Mouse (Mus musculus): Measurements from ENCODE around the gene Qrich1. TPM values are rescaled to one million over a fixed set of nuclear protein-coding genes. Genes with fewer than 3 reads are reported as not detected.

The Qrich1 gene
- polyA plus RNA-seq, 1 experiment from 2014 or later: 46.2 TPM

- WGBS (ENCODE audit: insufficient replicate concordance): under 1% methylated on average over 73 of the region's 73 CpGs
- peak within 1 kb of the TSS; percentile 91 for H3K9ac ChIP-seq
- peaks cover 73% of the 10 kb centered on the region for H3K4me1 ChIP-seq (replicated peaks)
- peak within 1 kb of the TSS; percentile 100 for H3K4me2 ChIP-seq
- H3K36me3 ChIP-seq: peaks cover 52% of the 10 kb centered on the region
- ATAC-seq (ENCODE audit: low read depth) (peak; percentile 79), DNase-seq (peak; percentile 93)
- peak within 1 kb of the TSS; percentile 98 for H3K27ac ChIP-seq
- H3K4me3 ChIP-seq (replicated peaks): peak within 1 kb of the TSS; percentile 84
- H3K27me3 ChIP-seq: no peaks in the 10 kb centered on the region
- no peaks in the 10 kb centered on the region for H3K9me3 ChIP-seq (replicated peaks)
Observed at GRCm38 (mm10) chr9:108566815-108567776, 50.5 kb downstream of the Qrich1 start, which contains the start of gene Ndufaf3. Gene Ndufaf3 (minus strand): TSS chr9:108567434.

- 5% methylated on average over 18 of the region's 18 CpGs for WGBS (ENCODE audit: insufficient replicate concordance)
- peaks cover 52% of the 10 kb centered on the region for H3K36me3 ChIP-seq
- H3K27me3 ChIP-seq: no peaks in the 10 kb centered on the region
- H3K9ac ChIP-seq: peak overlapping the region; percentile 91
- no peak for DNase-seq
- H3K4me3 ChIP-seq (replicated peaks): peak overlapping the region; percentile 84
- no peaks in the 10 kb centered on the region for H3K9me3 ChIP-seq (replicated peaks)
- no peak for ATAC-seq (ENCODE audit: low read depth)
- H3K4me2 ChIP-seq: peak overlapping the region; percentile 100
- peaks cover 64% of the 10 kb centered on the region for H3K4me1 ChIP-seq (replicated peaks)
- H3K27ac ChIP-seq: peak overlapping the region; percentile 98
Observed at GRCm38 (mm10) chr9:108567931-108568419, 51.4 kb downstream of the Qrich1 start.

GRCm38 (mm10) chr9:108568511-108568921 is 51.9 kb downstream of the Qrich1 start:
- WGBS (ENCODE audit: insufficient replicate concordance): 37% methylated on average over 17 of the region's 17 CpGs
- H3K4me1 ChIP-seq (replicated peaks): peaks cover 60% of the 10 kb centered on the region
- no peaks in the 10 kb centered on the region for H3K9me3 ChIP-seq (replicated peaks)
- ATAC-seq (ENCODE audit: low read depth) (no peak), DNase-seq (no peak)
- peak overlapping the region; percentile 98 for H3K27ac ChIP-seq
- H3K27me3 ChIP-seq: no peaks in the 10 kb centered on the region
- H3K9ac ChIP-seq: peak overlapping the region; percentile 91
- H3K4me3 ChIP-seq (replicated peaks): peak overlapping the region; percentile 84
- H3K36me3 ChIP-seq: peaks cover 52% of the 10 kb centered on the region
- H3K4me2 ChIP-seq: peak overlapping the region; percentile 100

GRCm38 (mm10) chr9:108569381-108570206 is 53.0 kb downstream of the Qrich1 start, which contains the start of gene Dalrd3:
Gene Dalrd3 (plus strand): TSS chr9:108569886.
- Histone ChIP-seq H3K4me1 (replicated peaks) (peaks cover 57% of the 10 kb centered on the region), H3K4me3 (replicated peaks) (peak within 1 kb of the TSS; percentile 84), H3K9me3 (replicated peaks) (no peaks in the 10 kb centered on the region), H3K36me3 (peaks cover 49% of the 10 kb centered on the region), H3K27ac (peak within 1 kb of the TSS; percentile 98), H3K27me3 (no peaks in the 10 kb centered on the region), H3K4me2 (peak within 1 kb of the TSS; percentile 100), H3K9ac (peak within 1 kb of the TSS; percentile 91)
- ATAC-seq (ENCODE audit: low read depth) (peak; percentile 66), DNase-seq (peak; percentile 88)
- 4% methylated on average over 42 of the region's 42 CpGs for WGBS (ENCODE audit: insufficient replicate concordance)

- peak overlapping the region; percentile 85 for H3K9ac ChIP-seq
- peak overlapping the region; percentile 84 for H3K4me3 ChIP-seq (replicated peaks)
- peak; percentile 68 for DNase-seq
- H3K9me3 ChIP-seq (replicated peaks): no peaks in the 10 kb centered on the region
- ATAC-seq (ENCODE audit: low read depth): peak; percentile 10
- H3K4me1 ChIP-seq (replicated peaks): peaks cover 52% of the 10 kb centered on the region
- H3K36me3 ChIP-seq: peaks cover 49% of the 10 kb centered on the region
- under 1% methylated on average over 40 of the region's 40 CpGs for WGBS (ENCODE audit: insufficient replicate concordance)
- H3K4me2 ChIP-seq: peak overlapping the region; percentile 100
- peak overlapping the region; percentile 73 for H3K27ac ChIP-seq
- no peaks in the 10 kb centered on the region for H3K27me3 ChIP-seq
Observed at GRCm38 (mm10) chr9:108570207-108570896, 53.7 kb downstream of the Qrich1 start.

GRCm38 (mm10) chr9:108571401-108571973 is 54.9 kb downstream of the Qrich1 start:
- no peak overlapping the region for H3K9ac ChIP-seq
- H3K4me3 ChIP-seq (replicated peaks): no peak overlapping the region
- DNase-seq (no peak), ATAC-seq (ENCODE audit: low read depth) (no peak)
- H3K27ac ChIP-seq: no peak overlapping the region
- 86% methylated on average over 16 of the region's 16 CpGs for WGBS (ENCODE audit: insufficient replicate concordance)
- no peaks in the 10 kb centered on the region for H3K27me3 ChIP-seq
- H3K36me3 ChIP-seq: peaks cover 53% of the 10 kb centered on the region
- H3K4me1 ChIP-seq (replicated peaks): peaks cover 46% of the 10 kb centered on the region
- peak overlapping the region; percentile 100 for H3K4me2 ChIP-seq
- H3K9me3 ChIP-seq (replicated peaks): no peaks in the 10 kb centered on the region

GRCm38 (mm10) chr9:108572321-108572720 is 55.7 kb downstream of the Qrich1 start:
- H3K4me3 ChIP-seq (replicated peaks): no peak overlapping the region
- no peak overlapping the region for H3K4me2 ChIP-seq
- H3K9ac ChIP-seq: no peak overlapping the region
- H3K9me3 ChIP-seq (replicated peaks): no peaks in the 10 kb centered on the region
- H3K27me3 ChIP-seq: no peaks in the 10 kb centered on the region
- peaks cover 53% of the 10 kb centered on the region for H3K36me3 ChIP-seq
- peaks cover 54% of the 10 kb centered on the region for H3K4me1 ChIP-seq (replicated peaks)
- H3K27ac ChIP-seq: no peak overlapping the region
- 83% methylated on average over 10 of the region's 10 CpGs for WGBS (ENCODE audit: insufficient replicate concordance)
- DNase-seq: no peak
- no peak for ATAC-seq (ENCODE audit: low read depth)

- Histone ChIP-seq H3K4me1 (replicated peaks) (peaks cover 52% of the 10 kb centered on the region), H3K27me3 (no peaks in the 10 kb centered on the region), H3K4me2 (no peak overlapping the region), H3K9ac (no peak overlapping the region), H3K27ac (no peak overlapping the region), H3K9me3 (replicated peaks) (no peaks in the 10 kb centered on the region), H3K36me3 (peaks cover 53% of the 10 kb centered on the region), H3K4me3 (replicated peaks) (no peak overlapping the region)
- WGBS (ENCODE audit: insufficient replicate concordance): 59% methylated on average over 26 of the region's 26 CpGs
- no peak for ATAC-seq (ENCODE audit: low read depth)
- no peak for DNase-seq
Observed at GRCm38 (mm10) chr9:108573774-108574690, 57.4 kb downstream of the Qrich1 start.

- Histone ChIP-seq H3K4me3 (replicated peaks) (no peak overlapping the region), H3K4me1 (replicated peaks) (peaks cover 54% of the 10 kb centered on the region), H3K27me3 (no peaks in the 10 kb centered on the region), H3K36me3 (peaks cover 53% of the 10 kb centered on the region), H3K27ac (no peak overlapping the region), H3K9ac (no peak overlapping the region), H3K4me2 (no peak overlapping the region), H3K9me3 (replicated peaks) (no peaks in the 10 kb centered on the region)
- 75% methylated on average over 12 of the region's 12 CpGs for WGBS (ENCODE audit: insufficient replicate concordance)
- DNase-seq: no peak
- ATAC-seq (ENCODE audit: low read depth): no peak
Observed at GRCm38 (mm10) chr9:108574921-108575320, 58.3 kb downstream of the Qrich1 start.

Data from liver, embryonic 13.5 days (tissue).